Mouse (Mus musculus): ENCODE results near the gene Gpr119. TPM values are rescaled to one million over a fixed set of nuclear protein-coding genes. Genes with fewer than 3 reads are reported as not detected.
A peak's percentile ranks its signal among the peaks of the same experiment; 100 is the strongest.

The Gpr119 gene
- polyA plus RNA-seq, 1 experiment from 2014 or later: 0.05 TPM

GRCm38 (mm10) chrX:48623379-48624053, 50.8 kb downstream of the Gpr119 start, which contains the start of gene Slc25a14:
Gene Slc25a14, plus strand, starts transcription at chrX:48623413.
- H3K9me3 ChIP-seq (replicated peaks): no peaks in the 10 kb centered on the region
- 21% methylated on average over 38 of the region's 38 CpGs for WGBS
- H3K36me3 ChIP-seq: no peaks in the 10 kb centered on the region
- H3K4me3 ChIP-seq: peak within 1 kb of the TSS; percentile 68
- H3K4me1 ChIP-seq: peaks cover 4% of the 10 kb centered on the region; the same call in 1 of the 2 replicates
- H3K27me3 ChIP-seq (ENCODE audit: low read depth, poor library complexity, severe bottlenecking): no peaks in the 10 kb centered on the region
- peak; percentile 80 for DNase-seq (ENCODE audit: low spot score)
- peak within 1 kb of the TSS; percentile 87 for H3K27ac ChIP-seq (replicated peaks)

GRCm38 (mm10) chrX:48623049-48623378, 51.3 kb downstream of the Gpr119 start:
- no peak for DNase-seq (ENCODE audit: low spot score)
- H3K4me1 ChIP-seq: peaks cover 4% of the 10 kb centered on the region; the same call in 1 of the 2 replicates
- peak overlapping the region; percentile 68 for H3K4me3 ChIP-seq
- no peaks in the 10 kb centered on the region for H3K27me3 ChIP-seq (ENCODE audit: low read depth, poor library complexity, severe bottlenecking)
- no peaks in the 10 kb centered on the region for H3K9me3 ChIP-seq (replicated peaks)
- peak overlapping the region; percentile 87 for H3K27ac ChIP-seq (replicated peaks)
- no peaks in the 10 kb centered on the region for H3K36me3 ChIP-seq
- WGBS: 16% methylated on average over 4 of the region's 4 CpGs

Small RNA genes within 50 kb of the gene (microRNA-seq; reads per million reads assigned to microRNA genes)
- not detected for gene Gm27828

Other genes with a start within 250 kb of the Gpr119 start
- gene Elf4, start 211.3 kb downstream of the Gpr119 start, polyA plus RNA-seq (2016; fragmentation: Nextera tagmentation; extraction: Ambion mirVana): 1.8 and 2.0 TPM in 2 replicates
- 72.0 and 73.1 TPM in 2 replicates for gene Aifm1, start 160.9 kb downstream of the Gpr119 start, polyA plus RNA-seq (2016; fragmentation: Nextera tagmentation; extraction: Ambion mirVana)
- 11.1 and 19.1 TPM in 2 replicates for gene Rab33a, start 155.2 kb downstream of the Gpr119 start, polyA plus RNA-seq (2016; fragmentation: Nextera tagmentation; extraction: Ambion mirVana)
- 19.1 and 19.2 TPM in 2 replicates for gene Zfp280c, start 80.0 kb downstream of the Gpr119 start, polyA plus RNA-seq (2016; fragmentation: Nextera tagmentation; extraction: Ambion mirVana)
- 22.8 and 24.8 TPM in 2 replicates for gene Slc25a14, start 51.1 kb downstream of the Gpr119 start, polyA plus RNA-seq (2016; fragmentation: Nextera tagmentation; extraction: Ambion mirVana)
- 24.1 and 24.8 TPM in 2 replicates for gene Rbmx2, start 20.5 kb upstream of the Gpr119 start, polyA plus RNA-seq (2016; fragmentation: Nextera tagmentation; extraction: Ambion mirVana)
- not detected in 2 replicates for gene Gm595, start 203.2 kb upstream of the Gpr119 start, polyA plus RNA-seq (2016; fragmentation: Nextera tagmentation; extraction: Ambion mirVana)